Mouse (Mus musculus): ENCODE results near the gene Mtmr10. TPM values are rescaled to one million over a fixed set of nuclear protein-coding genes. Genes with fewer than 3 reads are reported as not detected.

Mtmr10 gene
- polyA plus RNA-seq, 1 experiment from 2014 or later: 15.4 TPM

GRCm38 (mm10) chr7:64321658-64322057, 34.2 kb downstream of the Mtmr10 start:
- no peaks in the 10 kb centered on the region for H3K9me3 ChIP-seq (ENCODE audit: control insufficient read depth, low read length)
- ATAC-seq (ENCODE audit: low FRiP score) (no peak), DNase-seq (ENCODE audit: low spot score) (no peak)
- H3K27me3 ChIP-seq (ENCODE audit: control insufficient read depth, insufficient read depth, low read length): no peaks in the 10 kb centered on the region
- no peaks in the 10 kb centered on the region for H3K4me1 ChIP-seq (replicated peaks; ENCODE audit: control insufficient read depth, insufficient read depth, low read length)
- H3K27ac ChIP-seq: no peak overlapping the region
- no peak overlapping the region for H3K9ac ChIP-seq
- H3K4me2 ChIP-seq (replicated peaks): no peak overlapping the region
- no peak overlapping the region for H3K4me3 ChIP-seq (replicated peaks; ENCODE audit: low read length)
- H3K36me3 ChIP-seq (replicated peaks; ENCODE audit: control insufficient read depth, insufficient read depth): peaks cover 42% of the 10 kb centered on the region
- WGBS: 54% methylated on average over 4 of the region's 4 CpGs

GRCm38 (mm10) chr7:64326892-64327291, 39.4 kb downstream of the Mtmr10 start:
- no peaks in the 10 kb centered on the region for H3K27me3 ChIP-seq (ENCODE audit: control insufficient read depth, insufficient read depth, low read length)
- WGBS: 33% methylated on average over 1 of the region's 1 CpGs
- peaks cover 11% of the 10 kb centered on the region for H3K36me3 ChIP-seq (replicated peaks; ENCODE audit: control insufficient read depth, insufficient read depth)
- no peak overlapping the region for H3K4me3 ChIP-seq (replicated peaks; ENCODE audit: low read length)
- ATAC-seq (ENCODE audit: low FRiP score) (peak; percentile 65), DNase-seq (ENCODE audit: low spot score) (peak; percentile 76)
- no peaks in the 10 kb centered on the region for H3K4me1 ChIP-seq (replicated peaks; ENCODE audit: control insufficient read depth, insufficient read depth, low read length)
- H3K27ac ChIP-seq: no peak overlapping the region
- H3K9me3 ChIP-seq (ENCODE audit: control insufficient read depth, low read length): no peaks in the 10 kb centered on the region
- no peak overlapping the region for H3K9ac ChIP-seq
- no peak overlapping the region for H3K4me2 ChIP-seq (replicated peaks)

- no peak overlapping the region for H3K9ac ChIP-seq
- no peak overlapping the region for H3K4me3 ChIP-seq (replicated peaks; ENCODE audit: low read length)
- WGBS: 86% methylated on average over 4 of the region's 4 CpGs
- DNase-seq (ENCODE audit: low spot score) (no peak), ATAC-seq (ENCODE audit: low FRiP score) (no peak)
- H3K36me3 ChIP-seq (replicated peaks; ENCODE audit: control insufficient read depth, insufficient read depth): peaks cover 9% of the 10 kb centered on the region
- H3K27ac ChIP-seq: no peak overlapping the region
- H3K4me1 ChIP-seq (replicated peaks; ENCODE audit: control insufficient read depth, insufficient read depth, low read length): no peaks in the 10 kb centered on the region
- H3K27me3 ChIP-seq (ENCODE audit: control insufficient read depth, insufficient read depth, low read length): no peaks in the 10 kb centered on the region
- H3K4me2 ChIP-seq (replicated peaks): no peak overlapping the region
- H3K9me3 ChIP-seq (ENCODE audit: control insufficient read depth, low read length): no peaks in the 10 kb centered on the region
These were observed 40.0 kb downstream of the Mtmr10 start for GRCm38 (mm10) chr7:64327486-64327885.

GRCm38 (mm10) chr7:64331309-64331708, 43.9 kb downstream of the Mtmr10 start:
- H3K36me3 ChIP-seq (replicated peaks; ENCODE audit: control insufficient read depth, insufficient read depth): peaks cover 42% of the 10 kb centered on the region
- H3K4me3 ChIP-seq (replicated peaks; ENCODE audit: low read length): no peak overlapping the region
- no peaks in the 10 kb centered on the region for H3K4me1 ChIP-seq (replicated peaks; ENCODE audit: control insufficient read depth, insufficient read depth, low read length)
- H3K9me3 ChIP-seq (ENCODE audit: control insufficient read depth, low read length): no peaks in the 10 kb centered on the region
- ATAC-seq (ENCODE audit: low FRiP score) (no peak), DNase-seq (ENCODE audit: low spot score) (no peak)
- no peak overlapping the region for H3K4me2 ChIP-seq (replicated peaks)
- H3K27me3 ChIP-seq (ENCODE audit: control insufficient read depth, insufficient read depth, low read length): no peaks in the 10 kb centered on the region
- 96% methylated on average over 3 of the region's 3 CpGs for WGBS
- no peak overlapping the region for H3K27ac ChIP-seq
- no peak overlapping the region for H3K9ac ChIP-seq

GRCm38 (mm10) chr7:64332686-64333085, 45.2 kb downstream of the Mtmr10 start:
- H3K9ac ChIP-seq: no peak overlapping the region
- no peak for ATAC-seq (ENCODE audit: low FRiP score)
- H3K27me3 ChIP-seq (ENCODE audit: control insufficient read depth, insufficient read depth, low read length): no peaks in the 10 kb centered on the region
- DNase-seq (ENCODE audit: low spot score): no peak
- 93% methylated on average over 1 of the region's 1 CpGs for WGBS
- H3K36me3 ChIP-seq (replicated peaks; ENCODE audit: control insufficient read depth, insufficient read depth): peaks cover 51% of the 10 kb centered on the region
- no peaks in the 10 kb centered on the region for H3K4me1 ChIP-seq (replicated peaks; ENCODE audit: control insufficient read depth, insufficient read depth, low read length)
- H3K4me2 ChIP-seq (replicated peaks): no peak overlapping the region
- no peak overlapping the region for H3K27ac ChIP-seq
- H3K9me3 ChIP-seq (ENCODE audit: control insufficient read depth, low read length): no peaks in the 10 kb centered on the region
- H3K4me3 ChIP-seq (replicated peaks; ENCODE audit: low read length): no peak overlapping the region

GRCm38 (mm10) chr7:64347813-64348212, 60.4 kb downstream of the Mtmr10 start:
- Histone ChIP-seq H3K27me3 (ENCODE audit: control insufficient read depth, insufficient read depth, low read length) (no peaks in the 10 kb centered on the region), H3K9ac (no peak overlapping the region), H3K9me3 (ENCODE audit: control insufficient read depth, low read length) (no peaks in the 10 kb centered on the region), H3K27ac (no peak overlapping the region), H3K4me3 (replicated peaks; ENCODE audit: low read length) (no peak overlapping the region), H3K36me3 (replicated peaks; ENCODE audit: control insufficient read depth, insufficient read depth) (peaks cover 37% of the 10 kb centered on the region), H3K4me1 (replicated peaks; ENCODE audit: control insufficient read depth, insufficient read depth, low read length) (peaks cover 5% of the 10 kb centered on the region; the same call in 1 of the 2 replicates), H3K4me2 (replicated peaks) (no peak overlapping the region)
- DNase-seq (ENCODE audit: low spot score) (no peak), ATAC-seq (ENCODE audit: low FRiP score) (no peak)
- WGBS: 100% methylated on average over 1 of the region's 1 CpGs

GRCm38 (mm10) chr7:64349147-64349861, 61.9 kb downstream of the Mtmr10 start:
- no peak overlapping the region for H3K27ac ChIP-seq
- no peak overlapping the region for H3K4me2 ChIP-seq (replicated peaks)
- no peaks in the 10 kb centered on the region for H3K9me3 ChIP-seq (ENCODE audit: control insufficient read depth, low read length)
- ATAC-seq (ENCODE audit: low FRiP score): no peak
- peak; percentile 32 for DNase-seq (ENCODE audit: low spot score)
- no peak overlapping the region for H3K4me3 ChIP-seq (replicated peaks; ENCODE audit: low read length)
- H3K36me3 ChIP-seq (replicated peaks; ENCODE audit: control insufficient read depth, insufficient read depth): peaks cover 40% of the 10 kb centered on the region
- no peak overlapping the region for H3K9ac ChIP-seq
- 79% methylated on average over 15 of the region's 15 CpGs for WGBS
- peaks cover 5% of the 10 kb centered on the region; the same call in 1 of the 2 replicates for H3K4me1 ChIP-seq (replicated peaks; ENCODE audit: control insufficient read depth, insufficient read depth, low read length)
- H3K27me3 ChIP-seq (ENCODE audit: control insufficient read depth, insufficient read depth, low read length): no peaks in the 10 kb centered on the region

- DNase-seq (ENCODE audit: low spot score): peak; percentile 61
- Histone ChIP-seq H3K9ac (no peak overlapping the region), H3K27ac (peak overlapping the region; percentile 51), H3K4me2 (replicated peaks) (no peak overlapping the region), H3K36me3 (replicated peaks; ENCODE audit: control insufficient read depth, insufficient read depth) (peaks cover 40% of the 10 kb centered on the region), H3K27me3 (ENCODE audit: control insufficient read depth, insufficient read depth, low read length) (no peaks in the 10 kb centered on the region), H3K9me3 (ENCODE audit: control insufficient read depth, low read length) (no peaks in the 10 kb centered on the region), H3K4me1 (replicated peaks; ENCODE audit: control insufficient read depth, insufficient read depth, low read length) (peaks cover 5% of the 10 kb centered on the region; the same call in 1 of the 2 replicates), H3K4me3 (replicated peaks; ENCODE audit: low read length) (no peak overlapping the region)
- peak; percentile 75; the same call in 1 of the 2 replicates for ATAC-seq (ENCODE audit: low FRiP score)
- 70% methylated on average over 4 of the region's 4 CpGs for WGBS
These were observed 63.6 kb downstream of the Mtmr10 start for GRCm38 (mm10) chr7:64351087-64351486.

- Histone ChIP-seq H3K9ac (no peak overlapping the region), H3K27me3 (ENCODE audit: control insufficient read depth, insufficient read depth, low read length) (no peaks in the 10 kb centered on the region), H3K4me2 (replicated peaks) (no peak overlapping the region), H3K27ac (no peak overlapping the region), H3K4me1 (replicated peaks; ENCODE audit: control insufficient read depth, insufficient read depth, low read length) (peaks cover 5% of the 10 kb centered on the region; the same call in 1 of the 2 replicates), H3K4me3 (replicated peaks; ENCODE audit: low read length) (no peak overlapping the region), H3K36me3 (replicated peaks; ENCODE audit: control insufficient read depth, insufficient read depth) (peaks cover 19% of the 10 kb centered on the region), H3K9me3 (ENCODE audit: control insufficient read depth, low read length) (no peaks in the 10 kb centered on the region)
- DNase-seq (ENCODE audit: low spot score) (no peak), ATAC-seq (ENCODE audit: low FRiP score) (no peak)
- 19% methylated on average over 14 of the region's 14 CpGs for WGBS
These were observed 66.8 kb downstream of the Mtmr10 start for GRCm38 (mm10) chr7:64354206-64354605.

Measured in hindbrain, embryonic 14.5 days (tissue).